Mouse (Mus musculus): ENCODE results near the gene Tsc22d1. TPM values are rescaled to one million over a fixed set of nuclear protein-coding genes. Genes with fewer than 3 reads are reported as not detected.

Tsc22d1 gene
- polyA plus RNA-seq (2016; fragmentation: Nextera tagmentation; extraction: Ambion mirVana): 328 and 552 TPM in 2 replicates

GRCm38 (mm10) chr14:76414862-76415780 is at the start of gene Tsc22d1:
Gene Tsc22d1 (plus strand): TSS chr14:76414961.
- Histone ChIP-seq H3K27ac (peak within 1 kb of the TSS; percentile 99), H3K27me3 (ENCODE audit: insufficient read depth, poor library complexity, severe bottlenecking) (no peaks in the 10 kb centered on the region), H3K36me3 (peaks cover 36% of the 10 kb centered on the region), H3K4me1 (replicated peaks) (peaks cover 56% of the 10 kb centered on the region), H3K4me3 (peak within 1 kb of the TSS; percentile 96), H3K9me3 (no peaks in the 10 kb centered on the region)
- DNase-seq (ENCODE audit: low spot score): no peak
- WGBS: 3% methylated on average over 115 of the region's 128 CpGs

- DNase-seq (ENCODE audit: low spot score): no peak
- Histone ChIP-seq H3K4me3 (no peak overlapping the region), H3K36me3 (no peaks in the 10 kb centered on the region), H3K9me3 (no peaks in the 10 kb centered on the region), H3K4me1 (replicated peaks) (0 out of 2 replicates have a peak, but pooled peaks cover 3% of the 10 kb centered on the region), H3K27ac (no peak overlapping the region), H3K27me3 (ENCODE audit: insufficient read depth, poor library complexity, severe bottlenecking) (no peaks in the 10 kb centered on the region)
- WGBS: 95% methylated on average over 6 of the region's 6 CpGs
Observed at GRCm38 (mm10) chr14:76373638-76374037, 41.1 kb upstream of the Tsc22d1 start.

GRCm38 (mm10) chr14:76374601-76375000 is 40.2 kb upstream of the Tsc22d1 start:
- WGBS: 83% methylated on average over 6 of the region's 6 CpGs
- H3K27me3 ChIP-seq (ENCODE audit: insufficient read depth, poor library complexity, severe bottlenecking): no peaks in the 10 kb centered on the region
- no peak for DNase-seq (ENCODE audit: low spot score)

GRCm38 (mm10) chr14:76376561-76376960 is 38.2 kb upstream of the Tsc22d1 start:
- WGBS: 82% methylated on average over 5 of the region's 5 CpGs
- no peaks in the 10 kb centered on the region for H3K27me3 ChIP-seq (ENCODE audit: insufficient read depth, poor library complexity, severe bottlenecking)
- no peak for DNase-seq (ENCODE audit: low spot score)
- H3K27ac ChIP-seq: no peak overlapping the region
- 0 out of 2 replicates have a peak, but pooled peaks cover 3% of the 10 kb centered on the region for H3K4me1 ChIP-seq (replicated peaks)
- H3K4me3 ChIP-seq: no peak overlapping the region
- no peaks in the 10 kb centered on the region for H3K36me3 ChIP-seq
- 0 out of 2 replicates have a peak, but pooled peaks cover 3% of the 10 kb centered on the region for H3K9me3 ChIP-seq

More at GRCm38 (mm10) chr14:76374601-76375000, 40.2 kb upstream of the Tsc22d1 start:
- no peaks in the 10 kb centered on the region for H3K9me3 ChIP-seq
- H3K27ac ChIP-seq: no peak overlapping the region
- 0 out of 2 replicates have a peak, but pooled peaks cover 3% of the 10 kb centered on the region for H3K4me1 ChIP-seq (replicated peaks)
- no peaks in the 10 kb centered on the region for H3K36me3 ChIP-seq
- no peak overlapping the region for H3K4me3 ChIP-seq

- H3K9me3 ChIP-seq: 0 out of 2 replicates have a peak, but pooled peaks cover 3% of the 10 kb centered on the region
- 93% methylated on average over 3 of the region's 3 CpGs for WGBS
- H3K4me3 ChIP-seq: no peak overlapping the region
- 0 out of 2 replicates have a peak, but pooled peaks cover 3% of the 10 kb centered on the region for H3K4me1 ChIP-seq (replicated peaks)
- H3K36me3 ChIP-seq: no peaks in the 10 kb centered on the region
- H3K27ac ChIP-seq: no peak overlapping the region
- no peak for DNase-seq (ENCODE audit: low spot score)
- H3K27me3 ChIP-seq (ENCODE audit: insufficient read depth, poor library complexity, severe bottlenecking): no peaks in the 10 kb centered on the region
Observed at GRCm38 (mm10) chr14:76379411-76379810, 35.4 kb upstream of the Tsc22d1 start.

GRCm38 (mm10) chr14:76388025-76388424 is 26.7 kb upstream of the Tsc22d1 start:
- no peak overlapping the region for H3K27ac ChIP-seq
- WGBS: 79% methylated on average over 7 of the region's 7 CpGs
- H3K9me3 ChIP-seq: no peaks in the 10 kb centered on the region
- peaks cover 7% of the 10 kb centered on the region for H3K4me1 ChIP-seq (replicated peaks)
- H3K4me3 ChIP-seq: no peak overlapping the region
- no peak for DNase-seq (ENCODE audit: low spot score)
- no peaks in the 10 kb centered on the region for H3K27me3 ChIP-seq (ENCODE audit: insufficient read depth, poor library complexity, severe bottlenecking)
- H3K36me3 ChIP-seq: no peaks in the 10 kb centered on the region

- Histone ChIP-seq H3K4me1 (replicated peaks) (no peaks in the 10 kb centered on the region), H3K27me3 (ENCODE audit: insufficient read depth, poor library complexity, severe bottlenecking) (no peaks in the 10 kb centered on the region), H3K4me3 (no peak overlapping the region), H3K27ac (no peak overlapping the region), H3K36me3 (no peaks in the 10 kb centered on the region), H3K9me3 (no peaks in the 10 kb centered on the region)
- no peak for DNase-seq (ENCODE audit: low spot score)
Observed at GRCm38 (mm10) chr14:76398251-76398650, 16.5 kb upstream of the Tsc22d1 start.

- no peak for DNase-seq (ENCODE audit: low spot score)
- 91% methylated on average over 4 of the region's 4 CpGs for WGBS
Observed at GRCm38 (mm10) chr14:76402574-76402973, 12.2 kb upstream of the Tsc22d1 start.

GRCm38 (mm10) chr14:76409111-76409510 is 5.7 kb upstream of the Tsc22d1 start:
- Histone ChIP-seq H3K4me1 (replicated peaks) (peaks cover 12% of the 10 kb centered on the region), H3K36me3 (no peaks in the 10 kb centered on the region), H3K27me3 (ENCODE audit: insufficient read depth, poor library complexity, severe bottlenecking) (no peaks in the 10 kb centered on the region), H3K9me3 (no peaks in the 10 kb centered on the region), H3K27ac (no peak overlapping the region), H3K4me3 (no peak overlapping the region)
- no peak for DNase-seq (ENCODE audit: low spot score)
- 71% methylated on average over 8 of the region's 8 CpGs for WGBS

More at GRCm38 (mm10) chr14:76402574-76402973, 12.2 kb upstream of the Tsc22d1 start:
- Histone ChIP-seq H3K27me3 (ENCODE audit: insufficient read depth, poor library complexity, severe bottlenecking) (no peaks in the 10 kb centered on the region), H3K4me3 (no peak overlapping the region), H3K27ac (no peak overlapping the region), H3K4me1 (replicated peaks) (no peaks in the 10 kb centered on the region), H3K36me3 (no peaks in the 10 kb centered on the region), H3K9me3 (no peaks in the 10 kb centered on the region)

GRCm38 (mm10) chr14:76413773-76414121 is 1.0 kb upstream of the Tsc22d1 start:
- WGBS: 0% methylated on average over 10 of the region's 10 CpGs
- no peak for DNase-seq (ENCODE audit: low spot score)
- Histone ChIP-seq H3K27ac (peak overlapping the region; percentile 99), H3K27me3 (ENCODE audit: insufficient read depth, poor library complexity, severe bottlenecking) (no peaks in the 10 kb centered on the region), H3K36me3 (peaks cover 27% of the 10 kb centered on the region), H3K4me3 (peak overlapping the region; percentile 96), H3K4me1 (replicated peaks) (peaks cover 44% of the 10 kb centered on the region), H3K9me3 (no peaks in the 10 kb centered on the region)

GRCm38 (mm10) chr14:76414122-76414861 is 469 bp upstream of the Tsc22d1 start:
- under 1% methylated on average over 67 of the region's 81 CpGs for WGBS
- Histone ChIP-seq H3K4me1 (replicated peaks) (peaks cover 49% of the 10 kb centered on the region), H3K9me3 (no peaks in the 10 kb centered on the region), H3K27me3 (ENCODE audit: insufficient read depth, poor library complexity, severe bottlenecking) (no peaks in the 10 kb centered on the region), H3K4me3 (peak overlapping the region; percentile 96), H3K27ac (peak overlapping the region; percentile 99), H3K36me3 (peaks cover 33% of the 10 kb centered on the region)
- DNase-seq (ENCODE audit: low spot score): peak; percentile 99

- WGBS: 0% methylated on average over 37 of the region's 38 CpGs
- Histone ChIP-seq H3K36me3 (peaks cover 40% of the 10 kb centered on the region), H3K27ac (peak overlapping the region; percentile 99), H3K9me3 (no peaks in the 10 kb centered on the region), H3K4me1 (replicated peaks) (peaks cover 63% of the 10 kb centered on the region), H3K27me3 (ENCODE audit: insufficient read depth, poor library complexity, severe bottlenecking) (no peaks in the 10 kb centered on the region), H3K4me3 (peak overlapping the region; percentile 96)
- DNase-seq (ENCODE audit: low spot score): peak; percentile 62
Observed at GRCm38 (mm10) chr14:76415781-76416301, 1.1 kb downstream of the Tsc22d1 start.
